Mouse (Mus musculus): Measurements from ENCODE around the gene Blm.

DNA sequence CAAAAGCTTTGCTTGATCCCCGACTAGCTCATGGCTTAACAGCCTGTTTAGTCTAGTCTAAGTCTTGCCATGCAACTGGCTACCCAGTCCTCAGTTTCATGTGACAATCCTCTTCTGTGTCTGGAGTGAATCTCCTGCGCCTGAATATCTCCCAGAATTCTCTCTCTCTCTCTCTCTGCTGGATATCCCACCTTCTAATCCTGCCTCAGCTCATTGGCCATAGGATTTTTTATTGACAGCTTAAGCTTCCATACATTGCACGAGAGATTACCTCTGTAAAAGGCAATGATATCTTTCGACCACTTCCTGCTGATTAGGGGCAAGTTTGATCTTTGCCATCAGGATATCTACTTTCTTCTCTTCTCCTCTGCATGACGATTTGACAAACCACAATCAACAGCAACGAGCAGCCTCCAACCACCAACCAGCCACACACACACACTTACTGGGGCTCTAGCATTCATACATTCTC lies 85.3 kb downstream of the Blm start:
- TF ChIP-seq CTCF (IDR thresholded peaks at IDR 0.05; ENCODE audit: insufficient read depth, low read depth, low read length): no peak
- no peak for TF ChIP-seq POLR2A (IDR thresholded peaks at IDR 0.05; ENCODE audit: insufficient read depth, low read depth, low read length)

All from olfactory bulb, adult 2 months (tissue).